Mouse (Mus musculus): ENCODE measurements around the gene Ruvbl1.

The Ruvbl1 gene

GRCm38 (mm10) chr6:88545397-88545790 lies 80.2 kb downstream of the Ruvbl1 start:
- DNase-seq (ENCODE audit: low read depth, low spot score), result no peak
